Mouse (Mus musculus) midbrain, embryonic 12.5 days (tissue): ENCODE results near the gene Sema3e. TPM values are rescaled to one million over a fixed set of nuclear protein-coding genes. Genes with fewer than 3 reads are reported as not detected.

Source experiments
- ATAC-seq: fragments of 200-750 bp; cut with Nextera tagmentation; 2 replicates; pipeline ENCODE4 v1.8.0; 2017; ENCODE audit warnings: low read depth, moderate TSS enrichment, moderate library complexity; ENCODE audit not compliant: low FRiP score
- H3K27ac ChIP-seq: fragments of 300-500 bp; sonication (generic); replicated peaks from 2 replicates; pipeline ENCODE4 v1.5.1; 2016; ENCODE audit warnings: mild to moderate bottlenecking
- H3K27me3 ChIP-seq: fragments of 300-500 bp; sonication (generic); 2 replicates; pipeline ENCODE4 v1.6.1; 2016; ENCODE audit warnings: mild to moderate bottlenecking
- H3K36me3 ChIP-seq: fragments of 300-500 bp; sonication (generic); 2 replicates; pipeline ENCODE4 v1.6.1; 2016
- H3K4me1 ChIP-seq: fragments of 300-500 bp; sonication (generic); 2 replicates; pipeline ENCODE4 v1.6.1; 2016
- H3K4me2 ChIP-seq: fragments of 300-500 bp; sonication (generic); replicated peaks from 2 replicates; pipeline ENCODE4 v1.6.1; 2016; ENCODE audit warnings: mild to moderate bottlenecking, moderate library complexity
- H3K4me3 ChIP-seq: fragments of 300-500 bp; sonication (generic); 2 replicates; pipeline ENCODE4 v1.5.1; 2016; ENCODE audit warnings: mild to moderate bottlenecking
- H3K9ac ChIP-seq: fragments of 300-500 bp; sonication (generic); replicated peaks from 2 replicates; pipeline ENCODE4 v1.6.1; 2016; ENCODE audit warnings: mild to moderate bottlenecking, moderate library complexity
- H3K9me3 ChIP-seq: fragments of 300-500 bp; sonication (generic); 2 replicates; pipeline ENCODE4 v1.6.1; 2016; ENCODE audit warnings: mild to moderate bottlenecking
- WGBS: fragments of 180-500 bp; shearing (Covaris S2); methylation state at CpG from one replicate; pipeline ENCODE4 v1.1.7; 2016; 5-methylcytosine and 5-hydroxymethylcytosine counted together
- polyA plus RNA-seq: library from polyadenylated mRNA; unstranded; fragments of >200 nt; fragmentation: Nextera tagmentation; extraction: Ambion mirVana; gene quantifications from 2 replicates; pipeline ENCODE4 v1.2.1, GENCODE M21; 2016

Gene Sema3e
- polyA plus RNA-seq, 1 experiment from 2014 or later = 1.7 TPM

DNA sequence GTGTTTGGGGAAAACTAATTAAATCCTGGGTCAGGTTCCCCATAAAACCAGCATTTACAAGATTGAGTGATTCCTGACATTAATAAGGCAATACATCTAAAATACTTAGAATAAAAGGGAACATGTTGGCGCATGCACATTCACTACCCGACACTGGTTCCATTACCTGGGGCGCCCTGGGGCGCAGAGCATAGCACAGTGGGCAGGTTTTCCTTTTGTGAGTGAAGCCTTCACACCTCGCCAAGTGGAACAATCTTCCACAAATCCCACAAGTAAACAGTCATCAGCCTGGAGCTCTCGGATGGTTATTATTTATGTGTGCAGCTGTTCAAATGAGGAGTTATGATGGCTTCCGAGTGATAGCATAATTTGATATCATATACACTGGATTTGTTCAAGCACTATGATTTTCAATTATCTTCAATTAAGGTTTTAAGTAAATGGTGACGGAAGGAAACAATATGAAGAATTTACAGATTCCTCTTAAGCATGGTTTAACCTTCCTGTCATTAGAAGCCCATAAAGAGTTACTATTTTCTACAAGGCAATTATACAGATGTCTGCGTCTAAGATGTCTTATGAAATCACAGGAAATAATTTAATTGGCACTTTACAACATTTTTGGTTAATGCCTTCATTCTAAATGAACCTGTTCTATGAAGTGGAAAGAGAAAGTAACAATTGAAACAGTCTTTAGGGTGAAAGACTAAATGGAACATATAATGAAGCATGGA, 65.0 kb downstream of the Sema3e start:
- ATAC-seq = no peak
- Histone ChIP-seq H3K9me3 (no peaks in the 10 kb centered on the region), H3K4me3 (no peak overlapping the region), H3K4me2 (no peak overlapping the region), H3K27me3 (no peaks in the 10 kb centered on the region), H3K4me1 (0 out of 2 replicates have a peak, but pooled peaks cover 3% of the 10 kb centered on the region), H3K36me3 (no peaks in the 10 kb centered on the region), H3K27ac (no peak overlapping the region), H3K9ac (no peak overlapping the region)
- WGBS = 81% methylated on average over 9 of the region's 9 CpGs

DNA sequence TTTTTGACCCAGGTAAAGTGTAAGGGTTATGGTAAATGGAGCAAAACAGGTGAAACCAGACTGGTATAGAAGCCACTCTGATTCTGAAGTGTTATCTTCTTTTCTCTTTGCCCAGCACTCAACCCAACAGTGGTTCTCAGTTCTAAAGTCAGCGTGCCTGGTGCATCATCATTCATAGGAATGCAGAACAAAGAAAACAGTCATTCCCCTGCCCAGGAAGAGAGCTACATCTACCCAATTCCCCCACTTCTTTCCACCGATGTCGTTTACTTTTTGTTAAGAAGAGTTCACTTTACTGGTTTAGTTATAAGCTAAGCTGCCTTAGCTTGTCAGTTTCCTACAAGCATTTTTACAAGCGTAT, 65.5 kb downstream of the Sema3e start:
- no peak overlapping the region for H3K4me2 ChIP-seq
- H3K27me3 ChIP-seq = no peaks in the 10 kb centered on the region
- H3K27ac ChIP-seq = no peak overlapping the region
- no peaks in the 10 kb centered on the region for H3K9me3 ChIP-seq
- no peak overlapping the region for H3K9ac ChIP-seq
- H3K36me3 ChIP-seq = no peaks in the 10 kb centered on the region
- 0 out of 2 replicates have a peak, but pooled peaks cover 3% of the 10 kb centered on the region for H3K4me1 ChIP-seq
- H3K4me3 ChIP-seq = no peak overlapping the region
- 83% methylated on average over 4 of the region's 4 CpGs for WGBS
- no peak for ATAC-seq

- no peak overlapping the region for H3K27ac ChIP-seq
- H3K4me3 ChIP-seq = no peak overlapping the region
- WGBS = 61% methylated on average over 14 of the region's 14 CpGs
- no peaks in the 10 kb centered on the region for H3K36me3 ChIP-seq
- H3K9ac ChIP-seq = no peak overlapping the region
- ATAC-seq = no peak
- 0 out of 2 replicates have a peak, but pooled peaks cover 3% of the 10 kb centered on the region for H3K4me1 ChIP-seq
- H3K27me3 ChIP-seq = no peaks in the 10 kb centered on the region
- peak overlapping the region; percentile 9; the same call in 1 of the 2 replicates for H3K4me2 ChIP-seq
- H3K9me3 ChIP-seq = no peaks in the 10 kb centered on the region
Observed at GRCm38 (mm10) chr5:14092262-14092776, 67.2 kb downstream of the Sema3e start.

DNA sequence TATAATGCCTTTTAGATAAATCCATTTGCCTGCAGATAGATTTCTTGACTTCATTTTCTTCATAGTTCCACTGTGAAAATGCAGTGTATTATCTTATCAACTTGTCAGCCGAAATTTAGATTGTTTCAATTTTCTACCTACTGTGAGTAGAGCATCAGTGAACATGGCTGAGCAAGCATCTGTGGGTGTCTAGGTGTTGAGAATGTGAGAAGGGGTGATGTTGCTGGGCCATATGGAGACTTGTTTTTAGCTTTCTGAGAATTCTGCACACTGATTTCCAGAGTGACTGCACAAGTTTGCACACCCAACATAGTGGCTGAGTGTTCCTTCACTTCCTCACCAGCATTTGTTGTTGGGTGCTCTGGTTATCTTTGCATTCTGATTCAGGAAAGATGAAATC, 71.1 kb downstream of the Sema3e start:
- no peaks in the 10 kb centered on the region for H3K9me3 ChIP-seq
- H3K27ac ChIP-seq = no peak overlapping the region
- no peak overlapping the region for H3K4me3 ChIP-seq
- no peaks in the 10 kb centered on the region for H3K27me3 ChIP-seq
- no peak overlapping the region for H3K9ac ChIP-seq
- WGBS = 84% methylated on average over 1 of the region's 1 CpGs
- H3K36me3 ChIP-seq = no peaks in the 10 kb centered on the region
- ATAC-seq = no peak
- H3K4me2 ChIP-seq = no peak overlapping the region
- H3K4me1 ChIP-seq = 0 out of 2 replicates have a peak, but pooled peaks cover 3% of the 10 kb centered on the region

- ATAC-seq = no peak
- Histone ChIP-seq H3K36me3 (no peaks in the 10 kb centered on the region), H3K4me2 (no peak overlapping the region), H3K27me3 (no peaks in the 10 kb centered on the region), H3K4me3 (no peak overlapping the region), H3K4me1 (no peaks in the 10 kb centered on the region), H3K9me3 (no peaks in the 10 kb centered on the region), H3K9ac (no peak overlapping the region), H3K27ac (no peak overlapping the region)
- WGBS = 97% methylated on average over 3 of the region's 3 CpGs
Observed at GRCm38 (mm10) chr5:14098677-14099076, 73.6 kb downstream of the Sema3e start.

DNA sequence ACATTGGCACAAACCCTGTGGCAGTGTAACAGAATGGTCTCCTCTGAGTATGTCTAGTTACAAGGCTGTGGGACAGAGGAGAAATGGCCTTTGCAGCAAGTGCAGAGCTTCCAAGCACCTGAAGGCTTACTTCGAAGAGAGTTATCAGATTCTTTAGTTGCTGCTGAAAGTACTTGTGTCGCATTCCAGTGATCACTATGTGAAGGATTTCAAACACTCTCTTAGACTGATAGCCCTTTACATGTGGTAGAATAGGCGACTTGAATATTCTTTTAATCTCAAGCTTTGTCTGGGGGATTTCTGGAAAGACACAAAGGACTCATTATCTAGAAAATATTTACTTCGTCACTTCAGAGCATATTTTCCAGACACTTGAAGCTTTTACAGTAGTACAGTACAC, 82.3 kb downstream of the Sema3e start:
- 75% methylated on average over 4 of the region's 4 CpGs for WGBS
- Histone ChIP-seq H3K9ac (no peak overlapping the region), H3K27ac (no peak overlapping the region), H3K4me3 (no peak overlapping the region), H3K36me3 (no peaks in the 10 kb centered on the region), H3K9me3 (no peaks in the 10 kb centered on the region), H3K4me2 (no peak overlapping the region), H3K4me1 (no peaks in the 10 kb centered on the region), H3K27me3 (no peaks in the 10 kb centered on the region)
- ATAC-seq = no peak

DNA sequence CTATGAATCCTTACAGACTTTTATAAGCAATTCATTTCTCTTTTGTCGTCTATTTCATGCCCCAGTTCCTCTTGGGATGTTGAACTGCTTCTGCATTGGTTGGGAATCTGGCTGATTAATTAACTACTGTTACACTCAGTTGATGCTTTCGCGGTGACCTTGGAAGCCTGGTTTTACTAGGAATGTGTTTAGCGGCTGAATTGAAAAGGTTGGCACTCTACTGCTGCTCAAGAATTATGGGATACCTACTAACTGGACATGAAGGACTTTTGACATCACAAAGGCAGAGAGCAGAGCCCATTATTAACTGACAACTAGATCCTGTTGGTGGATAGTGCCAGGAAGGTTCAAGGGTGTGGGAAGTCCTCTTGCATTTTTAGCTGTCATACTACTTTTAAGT, 83.9 kb downstream of the Sema3e start:
- 94% methylated on average over 4 of the region's 4 CpGs for WGBS
- no peak for ATAC-seq
- no peaks in the 10 kb centered on the region for H3K4me1 ChIP-seq

DNA sequence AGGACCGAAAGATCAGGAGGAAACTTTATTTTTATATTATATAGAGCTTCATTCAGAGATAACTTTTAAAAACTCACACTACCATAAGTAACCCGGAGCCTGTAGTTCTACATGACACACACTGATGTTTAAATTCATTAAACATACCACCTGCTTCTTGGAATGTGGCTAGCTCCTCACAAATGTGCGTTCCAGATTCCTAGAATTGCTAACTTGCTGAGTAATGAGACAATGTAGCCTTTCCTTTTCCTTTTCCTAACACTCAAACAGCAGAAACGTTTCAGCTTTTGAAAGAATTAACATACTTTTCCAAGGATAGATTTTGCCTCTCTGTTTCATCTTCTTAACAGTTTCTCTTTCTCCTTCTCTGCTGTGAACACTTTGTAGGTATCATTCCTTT, 86.3 kb downstream of the Sema3e start:
- H3K27ac ChIP-seq = no peak overlapping the region
- no peak for ATAC-seq
- no peaks in the 10 kb centered on the region for H3K4me1 ChIP-seq
- no peaks in the 10 kb centered on the region for H3K36me3 ChIP-seq
- no peaks in the 10 kb centered on the region for H3K27me3 ChIP-seq
- no peak overlapping the region for H3K4me2 ChIP-seq
- WGBS = 86% methylated on average over 4 of the region's 4 CpGs
- H3K9ac ChIP-seq = no peak overlapping the region
- no peaks in the 10 kb centered on the region for H3K9me3 ChIP-seq
- H3K4me3 ChIP-seq = no peak overlapping the region

More for the DNA sequence above, 83.9 kb downstream of the Sema3e start:
- no peak overlapping the region for H3K27ac ChIP-seq
- H3K9me3 ChIP-seq = no peaks in the 10 kb centered on the region
- no peaks in the 10 kb centered on the region for H3K27me3 ChIP-seq
- H3K36me3 ChIP-seq = no peaks in the 10 kb centered on the region
- H3K4me2 ChIP-seq = no peak overlapping the region
- no peak overlapping the region for H3K9ac ChIP-seq
- H3K4me3 ChIP-seq = no peak overlapping the region

GRCm38 (mm10) chr5:14121902-14122301, 96.8 kb downstream of the Sema3e start:
- H3K27ac ChIP-seq = no peak overlapping the region
- no peaks in the 10 kb centered on the region for H3K36me3 ChIP-seq
- H3K9ac ChIP-seq = no peak overlapping the region
- H3K4me3 ChIP-seq = no peak overlapping the region
- no peak for ATAC-seq
- no peaks in the 10 kb centered on the region for H3K4me1 ChIP-seq
- no peaks in the 10 kb centered on the region for H3K9me3 ChIP-seq
- no peak overlapping the region for H3K4me2 ChIP-seq
- 63% methylated on average over 5 of the region's 5 CpGs for WGBS
- no peaks in the 10 kb centered on the region for H3K27me3 ChIP-seq

- no peaks in the 10 kb centered on the region for H3K27me3 ChIP-seq
Observed at GRCm38 (mm10) chr5:14126591-14126990, 101.5 kb downstream of the Sema3e start.

DNA sequence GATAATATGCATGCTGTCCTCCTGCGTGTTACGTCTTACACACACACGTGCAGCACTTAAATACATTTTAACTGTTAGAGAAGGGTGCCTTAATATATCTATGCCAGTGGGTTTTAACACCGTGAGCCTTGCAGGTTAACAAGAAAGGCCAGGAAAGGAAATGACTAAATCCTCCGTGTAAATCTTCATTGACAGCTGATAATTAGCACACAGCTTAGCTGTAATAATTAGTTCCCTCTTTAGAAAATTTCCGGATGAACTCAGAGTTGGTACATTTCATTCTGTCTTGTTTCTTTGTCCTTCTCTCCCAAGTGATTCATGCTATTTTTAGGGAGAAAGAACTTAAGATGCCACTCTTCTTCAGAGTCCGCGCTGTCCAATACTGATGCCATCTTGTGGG, 110.9 kb downstream of the Sema3e start:
- H3K4me1 ChIP-seq = no peaks in the 10 kb centered on the region; the same call in 1 of the 2 replicates
- no peak for ATAC-seq
- H3K27me3 ChIP-seq = no peaks in the 10 kb centered on the region
- no peak overlapping the region for H3K27ac ChIP-seq
- no peak overlapping the region for H3K9ac ChIP-seq
- H3K36me3 ChIP-seq = no peaks in the 10 kb centered on the region
- no peak overlapping the region for H3K4me2 ChIP-seq
- no peak overlapping the region for H3K4me3 ChIP-seq
- H3K9me3 ChIP-seq = no peaks in the 10 kb centered on the region
- 49% methylated on average over 8 of the region's 8 CpGs for WGBS

More at GRCm38 (mm10) chr5:14126591-14126990, 101.5 kb downstream of the Sema3e start:
- WGBS = 59% methylated on average over 1 of the region's 1 CpGs
- H3K4me1 ChIP-seq = no peaks in the 10 kb centered on the region
- H3K9ac ChIP-seq = no peak overlapping the region
- no peak overlapping the region for H3K4me3 ChIP-seq
- no peak overlapping the region for H3K4me2 ChIP-seq
- ATAC-seq = no peak
- no peaks in the 10 kb centered on the region for H3K36me3 ChIP-seq
- H3K9me3 ChIP-seq = no peaks in the 10 kb centered on the region
- no peak overlapping the region for H3K27ac ChIP-seq

DNA sequence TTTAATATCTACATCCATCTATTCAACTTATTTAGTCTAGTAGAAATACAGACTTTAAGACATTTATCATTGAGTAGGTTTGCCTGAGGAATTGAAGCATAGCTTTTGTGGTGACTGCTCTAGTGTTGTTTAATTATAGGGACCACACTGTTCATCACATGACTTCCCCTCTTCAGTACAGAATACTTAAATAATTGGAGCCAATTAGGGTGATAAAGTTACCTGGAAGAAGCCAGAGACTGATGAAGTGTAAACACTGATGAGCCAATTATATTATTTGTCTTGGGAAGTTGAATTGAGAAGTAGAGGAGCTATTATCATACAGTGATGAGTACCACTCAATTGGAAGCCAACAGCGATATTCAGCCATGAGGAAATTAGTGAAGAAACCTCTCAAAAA, 113.6 kb downstream of the Sema3e start:
- H3K9ac ChIP-seq = no peak overlapping the region
- ATAC-seq = no peak
- H3K27ac ChIP-seq = no peak overlapping the region
- H3K4me3 ChIP-seq = no peak overlapping the region
- H3K36me3 ChIP-seq = no peaks in the 10 kb centered on the region
- no peaks in the 10 kb centered on the region; the same call in 1 of the 2 replicates for H3K4me1 ChIP-seq
- H3K27me3 ChIP-seq = no peaks in the 10 kb centered on the region
- no peak overlapping the region for H3K4me2 ChIP-seq
- WGBS = 77% methylated on average over 1 of the region's 1 CpGs
- no peaks in the 10 kb centered on the region for H3K9me3 ChIP-seq
